In the genomic region with DNA sequence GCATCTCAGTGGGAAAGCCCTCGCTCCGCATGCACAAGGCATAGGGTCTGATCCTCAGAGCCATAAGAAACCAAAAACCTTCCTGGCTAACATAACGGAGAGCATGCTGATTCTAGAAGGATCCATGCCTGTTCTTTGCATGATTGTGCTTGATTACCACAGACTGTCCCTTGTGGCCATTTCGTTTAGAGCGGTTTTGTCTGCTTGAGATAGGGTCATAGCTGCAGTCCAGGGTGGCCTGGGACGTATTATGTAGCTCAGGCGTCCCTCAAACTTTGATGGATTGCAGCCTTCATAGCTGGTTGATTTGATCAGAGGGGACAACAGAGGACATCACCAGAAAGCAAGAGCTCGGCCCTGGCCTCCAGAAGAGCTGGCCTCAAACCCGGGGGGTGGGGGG, we compare ENCODE assay signal across 17 mouse cellular contexts. TPM values are rescaled to one million over a fixed set of nuclear protein-coding genes. Genes with fewer than 3 reads are reported as not detected.
"Had no signal": no experiment of that assay in that cellular context is flagged by ENCODE, and none has a peak within 500 bp of the region (broad histone marks: within the 10 kb centered on the region; RNA-seq: fewer than 3 reads in every experiment).

No protein-coding gene starts in this region.

- H3K4me2 ChIP-seq: hindbrain, embryonic 15.5 days; limb, embryonic 13.5 days; lung, embryonic 15.5 days; neural tube, embryonic 15.5 days; stomach, embryonic 15.5 days had no signal

- DNase-seq: kidney, adult 18-20 months; kidney, postnatal 25 days; layer of hippocampus, adult 9-11 months; left cerebral cortex, postnatal 4 days; midbrain, embryonic 14.5 days; right cerebral cortex, postnatal 4 days; spleen, adult 18-20 months; thymus, adult 18-20 months; thymus, postnatal 14 days had no signal

- H3K27ac ChIP-seq: hindbrain, embryonic 15.5 days; limb, embryonic 13.5 days; lung, embryonic 15.5 days; midbrain, embryonic 10.5 days; neural tube, embryonic 15.5 days; stomach, embryonic 15.5 days had no signal

- H3K9ac ChIP-seq: hindbrain, embryonic 15.5 days; limb, embryonic 13.5 days; lung, embryonic 15.5 days; neural tube, embryonic 15.5 days; stomach, embryonic 15.5 days had no signal

- H3K4me3 ChIP-seq: hindbrain, embryonic 15.5 days; limb, embryonic 13.5 days; lung, embryonic 15.5 days; midbrain, embryonic 10.5 days; myocyte; neural tube, embryonic 15.5 days; stomach, embryonic 15.5 days had no signal

- H3K4me1 ChIP-seq: hindbrain, embryonic 15.5 days; limb, embryonic 13.5 days; lung, embryonic 15.5 days; midbrain, embryonic 10.5 days; neural tube, embryonic 15.5 days; stomach, embryonic 15.5 days had no signal

- H3K36me3 ChIP-seq: hindbrain, embryonic 15.5 days; limb, embryonic 13.5 days; lung, embryonic 15.5 days; midbrain, embryonic 10.5 days; neural tube, embryonic 15.5 days; stomach, embryonic 15.5 days had no signal

- H3K27me3 ChIP-seq: hindbrain, embryonic 15.5 days; lung, embryonic 15.5 days; neural tube, embryonic 15.5 days; stomach, embryonic 15.5 days had no signal

- ATAC-seq: inflammation-experienced regulatory T-cells, adult 6 months had no signal

- H3K9me3 ChIP-seq: hindbrain, embryonic 15.5 days; limb, embryonic 13.5 days; lung, embryonic 15.5 days; midbrain, embryonic 10.5 days; neural tube, embryonic 15.5 days; stomach, embryonic 15.5 days had no signal

RNA-seq across cellular contexts. Expression of a gene that starts 47.6 kb away (rescaled TPM):
- polyA plus RNA-seq: inflammation-experienced regulatory T-cells, adult 6 months had no signal
